Mouse (Mus musculus): ENCODE measurements at regions not wholly inside any gene's neighbourhood (a gene's known extent, or its start where the extent isn't known, plus 50 kb on each side); places are given as distances from the start of the nearest gene placed in this dataset.

- Histone ChIP-seq H3K27ac (ENCODE audit: insufficient read depth, low read length) (no peak overlapping the region), H3K4me1 (ENCODE audit: control insufficient read depth, insufficient read depth, insufficient read length) (no peaks in the 10 kb centered on the region), H3K27me3 (ENCODE audit: control insufficient read depth, insufficient read depth, low read length) (no peaks in the 10 kb centered on the region), H3K36me3 (ENCODE audit: control insufficient read depth, insufficient read depth, low read length) (no peaks in the 10 kb centered on the region), H3K4me3 (ENCODE audit: extremely low read depth, insufficient read depth, insufficient read length) (no peak overlapping the region)
- no peak for DNase-seq (ENCODE audit: low read depth in 1 of 2, low spot score in 2 of 2)
- TF ChIP-seq POLR2A (IDR thresholded peaks at IDR 0.05; ENCODE audit: low read depth, low read length) (no peak), CTCF (IDR thresholded peaks at IDR 0.05; ENCODE audit: extremely low read depth, insufficient read depth, insufficient read length, insufficient replicate concordance) (no peak)
These were observed 200.9 kb downstream of the Arrdc4 start for GRCm38 (mm10) chr7:68548176-68548575.

GRCm38 (mm10) chr7:68544136-68544535 lies 204.9 kb downstream of the Arrdc4 start:
- TF ChIP-seq POLR2A (IDR thresholded peaks at IDR 0.05; ENCODE audit: low read depth, low read length): no peak
- TF ChIP-seq CTCF (IDR thresholded peaks at IDR 0.05; ENCODE audit: extremely low read depth, insufficient read depth, insufficient read length, insufficient replicate concordance): no peak
- no peak for DNase-seq (ENCODE audit: low read depth in 1 of 2, low spot score in 2 of 2)
- no peaks in the 10 kb centered on the region for H3K27me3 ChIP-seq (ENCODE audit: control insufficient read depth, insufficient read depth, low read length)
- no peaks in the 10 kb centered on the region for H3K4me1 ChIP-seq (ENCODE audit: control insufficient read depth, insufficient read depth, insufficient read length)
- WGBS: 82% methylated on average over 11 of the region's 11 CpGs
- H3K27ac ChIP-seq (ENCODE audit: insufficient read depth, low read length): no peak overlapping the region
- H3K4me3 ChIP-seq (ENCODE audit: extremely low read depth, insufficient read depth, insufficient read length): no peak overlapping the region
- H3K36me3 ChIP-seq (ENCODE audit: control insufficient read depth, insufficient read depth, low read length): no peaks in the 10 kb centered on the region

GRCm38 (mm10) chr7:68509096-68509495 lies 235.5 kb downstream of the Fam169b start:
- no peak for DNase-seq (ENCODE audit: low read depth in 1 of 2, low spot score in 2 of 2)
- no peak overlapping the region for H3K27ac ChIP-seq (ENCODE audit: insufficient read depth, low read length)
- no peaks in the 10 kb centered on the region for H3K27me3 ChIP-seq (ENCODE audit: control insufficient read depth, insufficient read depth, low read length)
- 86% methylated on average over 6 of the region's 6 CpGs for WGBS
- TF ChIP-seq POLR2A (IDR thresholded peaks at IDR 0.05; ENCODE audit: low read depth, low read length): no peak
- TF ChIP-seq CTCF (IDR thresholded peaks at IDR 0.05; ENCODE audit: extremely low read depth, insufficient read depth, insufficient read length, insufficient replicate concordance): no peak
- H3K4me1 ChIP-seq (ENCODE audit: control insufficient read depth, insufficient read depth, insufficient read length): no peaks in the 10 kb centered on the region
- no peak overlapping the region for H3K4me3 ChIP-seq (ENCODE audit: extremely low read depth, insufficient read depth, insufficient read length)
- H3K36me3 ChIP-seq (ENCODE audit: control insufficient read depth, insufficient read depth, low read length): no peaks in the 10 kb centered on the region

GRCm38 (mm10) chr7:68491143-68491810 lies 217.6 kb downstream of the Fam169b start:
- Histone ChIP-seq H3K4me1 (ENCODE audit: control insufficient read depth, insufficient read depth, insufficient read length) (no peaks in the 10 kb centered on the region), H3K27ac (ENCODE audit: insufficient read depth, low read length) (no peak overlapping the region), H3K36me3 (ENCODE audit: control insufficient read depth, insufficient read depth, low read length) (no peaks in the 10 kb centered on the region), H3K27me3 (ENCODE audit: control insufficient read depth, insufficient read depth, low read length) (no peaks in the 10 kb centered on the region), H3K4me3 (ENCODE audit: extremely low read depth, insufficient read depth, insufficient read length) (no peak overlapping the region)
- TF ChIP-seq POLR2A (IDR thresholded peaks at IDR 0.05; ENCODE audit: low read depth, low read length) (no peak), CTCF (IDR thresholded peaks at IDR 0.05; ENCODE audit: extremely low read depth, insufficient read depth, insufficient read length, insufficient replicate concordance) (no peak)
- no peak for DNase-seq (ENCODE audit: low read depth in 1 of 2, low spot score in 2 of 2)
- 67% methylated on average over 6 of the region's 6 CpGs for WGBS

GRCm38 (mm10) chr7:68486676-68487075 lies 213.0 kb downstream of the Fam169b start:
- Histone ChIP-seq H3K27ac (ENCODE audit: insufficient read depth, low read length) (no peak overlapping the region), H3K4me3 (ENCODE audit: extremely low read depth, insufficient read depth, insufficient read length) (no peak overlapping the region), H3K36me3 (ENCODE audit: control insufficient read depth, insufficient read depth, low read length) (no peaks in the 10 kb centered on the region), H3K27me3 (ENCODE audit: control insufficient read depth, insufficient read depth, low read length) (no peaks in the 10 kb centered on the region), H3K4me1 (ENCODE audit: control insufficient read depth, insufficient read depth, insufficient read length) (no peaks in the 10 kb centered on the region)
- 74% methylated on average over 3 of the region's 3 CpGs for WGBS
- no peak for TF ChIP-seq POLR2A (IDR thresholded peaks at IDR 0.05; ENCODE audit: low read depth, low read length)
- TF ChIP-seq CTCF (IDR thresholded peaks at IDR 0.05; ENCODE audit: extremely low read depth, insufficient read depth, insufficient read length, insufficient replicate concordance): no peak
- no peak for DNase-seq (ENCODE audit: low read depth in 1 of 2, low spot score in 2 of 2)

- Histone ChIP-seq H3K27ac (ENCODE audit: insufficient read depth, low read length) (no peak overlapping the region), H3K27me3 (ENCODE audit: control insufficient read depth, insufficient read depth, low read length) (no peaks in the 10 kb centered on the region), H3K4me3 (ENCODE audit: extremely low read depth, insufficient read depth, insufficient read length) (no peak overlapping the region), H3K4me1 (ENCODE audit: control insufficient read depth, insufficient read depth, insufficient read length) (no peaks in the 10 kb centered on the region), H3K36me3 (ENCODE audit: control insufficient read depth, insufficient read depth, low read length) (no peaks in the 10 kb centered on the region)
- TF ChIP-seq POLR2A (IDR thresholded peaks at IDR 0.05; ENCODE audit: low read depth, low read length) (no peak), CTCF (IDR thresholded peaks at IDR 0.05; ENCODE audit: extremely low read depth, insufficient read depth, insufficient read length, insufficient replicate concordance) (no peak)
- no peak for DNase-seq (ENCODE audit: low read depth in 1 of 2, low spot score in 2 of 2)
- 30% methylated on average over 10 of the region's 10 CpGs for WGBS
These were observed 208.9 kb downstream of the Fam169b start for GRCm38 (mm10) chr7:68482553-68482952.

GRCm38 (mm10) chr7:68480770-68481169 lies 207.1 kb downstream of the Fam169b start:
- H3K27me3 ChIP-seq (ENCODE audit: control insufficient read depth, insufficient read depth, low read length): no peaks in the 10 kb centered on the region

More at GRCm38 (mm10) chr7:68480770-68481169, 207.1 kb downstream of the Fam169b start:
- peak in 1 of 2 experiments; percentile 4 for DNase-seq (ENCODE audit: low read depth in 1 of 2, low spot score in 2 of 2)
- TF ChIP-seq POLR2A (IDR thresholded peaks at IDR 0.05; ENCODE audit: low read depth, low read length) (no peak), CTCF (IDR thresholded peaks at IDR 0.05; ENCODE audit: extremely low read depth, insufficient read depth, insufficient read length, insufficient replicate concordance) (peak; percentile 38; the same call in 1 of the 2 replicates)
- no peak overlapping the region for H3K27ac ChIP-seq (ENCODE audit: insufficient read depth, low read length)
- no peaks in the 10 kb centered on the region for H3K4me1 ChIP-seq (ENCODE audit: control insufficient read depth, insufficient read depth, insufficient read length)
- H3K4me3 ChIP-seq (ENCODE audit: extremely low read depth, insufficient read depth, insufficient read length): no peak overlapping the region
- H3K36me3 ChIP-seq (ENCODE audit: control insufficient read depth, insufficient read depth, low read length): no peaks in the 10 kb centered on the region
- WGBS: 34% methylated on average over 7 of the region's 7 CpGs
